Mouse (Mus musculus): ENCODE results near the gene 1110002E22Rik. TPM values are rescaled to one million over a fixed set of nuclear protein-coding genes. Genes with fewer than 3 reads are reported as not detected.

1110002E22Rik gene
- polyA plus RNA-seq (2015; fragmentation: Nextera tagmentation; extraction: Ambion mirVana), result 0.05 and 0.24 TPM in 2 replicates

DNA sequence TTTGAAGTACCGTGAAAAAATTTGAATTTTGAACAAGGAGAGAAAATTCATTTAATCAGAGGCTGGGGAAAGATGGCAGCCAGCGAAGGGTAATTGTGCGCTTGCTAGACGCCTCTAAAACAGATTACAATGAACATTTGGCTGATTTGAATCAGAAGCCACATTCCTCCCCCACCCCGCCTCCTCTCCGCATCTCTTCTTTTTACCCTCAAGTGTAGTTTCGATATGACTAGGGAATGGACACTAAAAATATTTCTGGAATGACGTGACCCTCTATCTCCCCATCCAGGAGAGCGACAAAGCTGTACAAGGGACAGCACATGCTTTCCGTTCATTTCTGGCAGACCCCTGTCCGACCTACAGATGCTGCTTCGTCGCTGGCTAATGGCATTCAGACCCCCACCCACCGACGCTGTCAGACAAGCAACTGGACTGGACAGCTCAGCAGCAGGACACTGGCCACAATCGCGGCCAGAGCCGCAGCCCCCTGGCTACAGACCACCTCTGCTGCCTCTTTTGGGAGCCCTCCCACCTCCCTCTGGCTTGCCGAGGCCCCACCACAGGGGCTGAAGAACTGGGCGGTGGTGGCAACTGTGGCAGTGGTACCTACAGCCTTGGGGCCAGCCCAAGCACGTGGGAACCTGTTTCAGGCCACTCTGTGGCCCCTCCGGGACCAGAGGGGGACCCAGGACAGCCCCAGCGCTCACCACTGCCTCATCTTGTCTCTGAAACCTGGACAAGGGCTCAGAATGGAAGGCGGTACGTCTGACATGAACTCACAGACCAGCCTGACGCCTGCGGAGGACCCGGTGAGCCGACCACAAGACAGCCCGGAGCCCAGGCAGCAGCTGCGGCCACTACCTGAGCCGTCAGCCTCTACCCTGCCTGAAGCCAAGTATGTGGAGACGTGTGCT lies at the start of gene 1110002E22Rik:
TSS of gene 1110002E22Rik (plus strand) at position 321 of the 914 bp plus-strand sequence.

GRCm38 (mm10) chr3:138067288-138067687 lies 2.4 kb downstream of the 1110002E22Rik start, which contains the start of gene Gm5105:
Gene Gm5105 (minus strand): TSS chr3:138067388.

Other genes with a start within 250 kb of the 1110002E22Rik start
- 611 and 688 TPM in 2 replicates for gene H2afz, start 200.6 kb upstream of the 1110002E22Rik start, polyA plus RNA-seq (2015; fragmentation: Nextera tagmentation; extraction: Ambion mirVana)
- 21.7 and 22.1 TPM in 2 replicates for gene Dnajb14, start 197.4 kb upstream of the 1110002E22Rik start, polyA plus RNA-seq (2015; fragmentation: Nextera tagmentation; extraction: Ambion mirVana)
- 135 and 141 TPM in 2 replicates for gene Lamtor3, start 146.5 kb upstream of the 1110002E22Rik start, polyA plus RNA-seq (2015; fragmentation: Nextera tagmentation; extraction: Ambion mirVana)
- gene Dapp1, start 83.5 kb upstream of the 1110002E22Rik start, polyA plus RNA-seq (2015; fragmentation: Nextera tagmentation; extraction: Ambion mirVana), result 3.9 and 4.1 TPM in 2 replicates
- 0.14 and 0.22 TPM in 2 replicates for gene Gm5105, start 2.3 kb downstream of the 1110002E22Rik start, polyA plus RNA-seq (2015; fragmentation: Nextera tagmentation; extraction: Ambion mirVana)
- 9.3 and 9.8 TPM in 2 replicates for gene Trmt10a, start 78.4 kb downstream of the 1110002E22Rik start, polyA plus RNA-seq (2015; fragmentation: Nextera tagmentation; extraction: Ambion mirVana)
- gene Mttp, start 79.9 kb downstream of the 1110002E22Rik start, polyA plus RNA-seq (2015; fragmentation: Nextera tagmentation; extraction: Ambion mirVana), result 7.3 and 7.8 TPM in 2 replicates
- not detected in 2 replicates for gene 4930579F01Rik, start 128.8 kb downstream of the 1110002E22Rik start, polyA plus RNA-seq (2015; fragmentation: Nextera tagmentation; extraction: Ambion mirVana)
- 0.63 and 0.76 TPM in 2 replicates for gene Adh7, start 152.7 kb downstream of the 1110002E22Rik start, polyA plus RNA-seq (2015; fragmentation: Nextera tagmentation; extraction: Ambion mirVana)
- 18.4 and 20.4 TPM in 2 replicates for gene Adh1, start 195.9 kb downstream of the 1110002E22Rik start, polyA plus RNA-seq (2015; fragmentation: Nextera tagmentation; extraction: Ambion mirVana)
- not detected in 2 replicates for gene Adh6a, start 248.2 kb downstream of the 1110002E22Rik start, polyA plus RNA-seq (2015; fragmentation: Nextera tagmentation; extraction: Ambion mirVana)

Data from neural tube, postnatal 0 days (tissue).